Mouse (Mus musculus) CH12.LX (cell line): ENCODE data around the gene Dnm3. TPM values are rescaled to one million over a fixed set of nuclear protein-coding genes. Genes with fewer than 3 reads are reported as not detected.

ENCODE experiments used
- DNase-seq: peaks from one replicate; pipeline ENCODE4 v3.0.0-alpha.2; 2013; ENCODE audit errors: extremely low read depth
- H3K27ac ChIP-seq: 2 replicates; pipeline ENCODE4 v1.5.1; 2012; ENCODE audit warnings: low read depth, mild to moderate bottlenecking, control low read depth, moderate library complexity; ENCODE audit not compliant: insufficient read depth
- H3K27me3 ChIP-seq: replicated peaks from 2 replicates; pipeline ENCODE3; 2012; ENCODE audit warnings: inconsistent platforms
- H3K36me3 ChIP-seq, 2 experiments: replicated peaks in 1 of 2; 2 replicates each; pipeline versions ENCODE3 to v1.6.1; 2012; ENCODE audit warnings: inconsistent platforms in 1 of 2, low read length in 1 of 2, mild to moderate bottlenecking in 1 of 2, mixed read lengths in 1 of 2, moderate library complexity in 1 of 2; ENCODE audit not compliant: control insufficient read depth in 1 of 2, insufficient read depth in 1 of 2
- H3K4me1 ChIP-seq, 2 experiments: 2 replicates each; pipeline ENCODE4 v1.6.1; 2012; ENCODE audit warnings: inconsistent platforms in 1 of 2, moderate library complexity in 1 of 2; ENCODE audit not compliant: insufficient read depth in 2 of 2, control insufficient read depth in 1 of 2
- H3K4me2 ChIP-seq: 2 replicates; pipeline ENCODE4 v1.6.1; 2012; ENCODE audit warnings: low read depth, mild to moderate bottlenecking, control low read depth; ENCODE audit not compliant: poor library complexity, insufficient read depth, severe bottlenecking
- H3K4me3 ChIP-seq, 3 experiments: fragments of 150-350 bp in 1 of 3; sonication (generic) in 1 of 3; replicated peaks in 1 of 3; 2 replicates each; pipeline versions ENCODE3 to v1.5.1; 2011 to 2012; ENCODE audit warnings: low read depth in 2 of 3, low read length in 2 of 3, mild to moderate bottlenecking in 2 of 3, moderate library complexity in 2 of 3, control low read depth in 1 of 3, improper control_type of control experiment in 1 of 3, inconsistent platforms in 1 of 3, mixed read lengths in 1 of 3; ENCODE audit not compliant: poor library complexity in 1 of 3
- H3K79me2 ChIP-seq: replicated peaks from 2 replicates; pipeline ENCODE4 v1.6.1; 2012; ENCODE audit warnings: mild to moderate bottlenecking, moderate library complexity; ENCODE audit not compliant: control insufficient read depth, poor library complexity, insufficient read depth, severe bottlenecking; ENCODE audit errors: extremely low read depth
- H3K9ac ChIP-seq: 2 replicates; pipeline ENCODE4 v1.6.1; 2012; ENCODE audit warnings: low read depth, mild to moderate bottlenecking, control low read depth, moderate library complexity; ENCODE audit not compliant: insufficient read depth
- H3K9me3 ChIP-seq: replicated peaks from 2 replicates; pipeline ENCODE3; 2012; ENCODE audit warnings: low read length, inconsistent platforms, mixed read lengths
- BHLHE40 ChIP-seq: IDR thresholded peaks from 2 replicates; pipeline ENCODE4 v1.6.1; 2011; ENCODE audit warnings: mild to moderate bottlenecking, low read depth, low read length, improper control_type of control experiment
- CHD1 ChIP-seq: IDR thresholded peaks from 2 replicates; pipeline ENCODE4 v1.6.1; 2012; ENCODE audit warnings: low read depth, low read length, improper control_type of control experiment, inconsistent platforms
- CHD2 ChIP-seq: IDR thresholded peaks from 2 replicates; pipeline ENCODE4 v1.6.1; 2011; ENCODE audit warnings: low read length, improper control_type of control experiment
- E2F4 ChIP-seq: IDR thresholded peaks from 2 replicates; pipeline ENCODE4 v1.6.1; 2011; ENCODE audit warnings: low read depth, low read length, improper control_type of control experiment; ENCODE audit not compliant: insufficient replicate concordance
- ELF1 ChIP-seq: IDR thresholded peaks from 2 replicates; pipeline ENCODE4 v1.6.1; 2014; ENCODE audit warnings: low read depth, mild to moderate bottlenecking, inconsistent platforms, low read length, improper control_type of control experiment
- EP300 ChIP-seq: IDR thresholded peaks from 2 replicates; pipeline ENCODE4 v1.6.1; 2011; ENCODE audit warnings: low read length, improper control_type of control experiment
- ETS1 ChIP-seq: conservative IDR thresholded peaks from 2 replicates; pipeline ENCODE4 v1.6.1; 2012; ENCODE audit warnings: low read depth, mild to moderate bottlenecking, inconsistent platforms, low read length, improper control_type of control experiment, moderate library complexity
- GABPA ChIP-seq: IDR thresholded peaks from 2 replicates; pipeline ENCODE4 v1.6.1; 2012; ENCODE audit warnings: low read depth, low read length, improper control_type of control experiment, inconsistent platforms; ENCODE audit not compliant: insufficient replicate concordance
- HCFC1 ChIP-seq: IDR thresholded peaks from 2 replicates; pipeline ENCODE4 v1.6.1; 2012; ENCODE audit warnings: low read depth, mild to moderate bottlenecking, inconsistent platforms, low read length, improper control_type of control experiment
- IRF4 ChIP-seq: IDR thresholded peaks from 2 replicates; pipeline ENCODE4 v1.6.1; 2014; ENCODE audit warnings: low read depth, mild to moderate bottlenecking, inconsistent platforms, low read length, improper control_type of control experiment
- MAFK ChIP-seq: IDR thresholded peaks from 2 replicates; pipeline ENCODE4 v1.6.1; 2011; ENCODE audit warnings: low read length, improper control_type of control experiment; ENCODE audit not compliant: insufficient replicate concordance
- MAX ChIP-seq: IDR thresholded peaks from 2 replicates; pipeline ENCODE4 v1.6.1; 2011; ENCODE audit warnings: low read length, improper control_type of control experiment
- MXI1 ChIP-seq: IDR thresholded peaks from 2 replicates; pipeline ENCODE4 v1.6.1; 2011; ENCODE audit warnings: mild to moderate bottlenecking, low read depth, low read length, improper control_type of control experiment
- NELFE ChIP-seq: IDR thresholded peaks from 2 replicates; pipeline ENCODE4 v1.6.1; 2011; ENCODE audit warnings: low read depth, low read length, improper control_type of control experiment
- NRF1 ChIP-seq: IDR thresholded peaks from 2 replicates; pipeline ENCODE4 v1.6.1; 2014; ENCODE audit warnings: low read depth, mild to moderate bottlenecking, inconsistent platforms, low read length, improper control_type of control experiment, moderate library complexity
- PAX5 ChIP-seq: IDR thresholded peaks from 2 replicates; pipeline ENCODE4 v1.6.1; 2012; ENCODE audit warnings: low read length, inconsistent platforms, mixed read lengths
- POLR2AphosphoS2 ChIP-seq: IDR thresholded peaks from 2 replicates; pipeline ENCODE4 v1.6.1; 2011; ENCODE audit warnings: low read depth, low read length, improper control_type of control experiment
- RAD21 ChIP-seq: IDR thresholded peaks from 2 replicates; pipeline ENCODE4 v1.6.1; 2011; ENCODE audit warnings: low read depth, mild to moderate bottlenecking, low read length, improper control_type of control experiment, moderate library complexity
- SIN3A ChIP-seq: IDR thresholded peaks from 2 replicates; pipeline ENCODE4 v1.6.1; 2012; ENCODE audit warnings: low read length, improper control_type of control experiment, inconsistent platforms
- TBP ChIP-seq: conservative IDR thresholded peaks from 2 replicates; pipeline ENCODE4 v1.6.1; 2011; ENCODE audit warnings: low read depth, low read length, improper control_type of control experiment
- UBTF ChIP-seq: IDR thresholded peaks from 2 replicates; pipeline ENCODE4 v1.6.1; 2012; ENCODE audit warnings: low read depth, mild to moderate bottlenecking, inconsistent platforms, low read length, improper control_type of control experiment, moderate library complexity
- ZC3H11A ChIP-seq: IDR thresholded peaks from 2 replicates; pipeline ENCODE4 v1.6.1; 2012; ENCODE audit warnings: low read depth, mild to moderate bottlenecking, inconsistent platforms, low read length, improper control_type of control experiment
- ZMIZ1 ChIP-seq: IDR thresholded peaks from 2 replicates; pipeline ENCODE4 v1.6.1; 2012; ENCODE audit warnings: low read depth, mild to moderate bottlenecking, inconsistent platforms, low read length, improper control_type of control experiment
- ZNF384 ChIP-seq: IDR thresholded peaks from 2 replicates; pipeline ENCODE4 v1.6.1; 2012; ENCODE audit warnings: low read depth, low read length, improper control_type of control experiment, inconsistent platforms
- dilution Hi-C: fragments of 300-500 bp; cut with MboI; formaldehyde crosslinking; loops from 2 replicates; pipeline ENCODE4 v1.14.3; 2020; ENCODE audit warnings: low sequenced_read_pairs; ENCODE audit not compliant: extremely low pct_unique_long_range_greater_than_20kb, extremely low pct_ligation_motif_present
- in situ Hi-C: fragments of 300-500 bp; cut with MboI; formaldehyde crosslinking; loops from 3 replicates; pipeline ENCODE4 v1.14.3; 2019; ENCODE audit warnings: low sequenced_read_pairs, low pct_ligation_motif_present, low pct_unique_long_range_greater_than_20kb, mixed read lengths
- polyA plus RNA-seq: library from polyadenylated mRNA; unstranded; fragments of >175 nt; gene quantifications from 2 replicates; pipeline ENCODE4 v1.2.1, GENCODE M21; 2012; ENCODE audit warnings: low read depth; ENCODE audit not compliant: insufficient read length
- total RNA-seq, 2 experiments: library from RNA; depleted of rRNA; stranded (reverse); fragments of 300-350 nt in 1 of 2; fragments of >200 nt in 1 of 2; gene quantifications; 2 replicates each; pipeline ENCODE4 v1.2.3; 2012 to 2014

Gene Dnm3
- total and polyA plus RNA-seq, 3 experiments: 3.6 to 9.5 (median 6.9) TPM

DNA sequence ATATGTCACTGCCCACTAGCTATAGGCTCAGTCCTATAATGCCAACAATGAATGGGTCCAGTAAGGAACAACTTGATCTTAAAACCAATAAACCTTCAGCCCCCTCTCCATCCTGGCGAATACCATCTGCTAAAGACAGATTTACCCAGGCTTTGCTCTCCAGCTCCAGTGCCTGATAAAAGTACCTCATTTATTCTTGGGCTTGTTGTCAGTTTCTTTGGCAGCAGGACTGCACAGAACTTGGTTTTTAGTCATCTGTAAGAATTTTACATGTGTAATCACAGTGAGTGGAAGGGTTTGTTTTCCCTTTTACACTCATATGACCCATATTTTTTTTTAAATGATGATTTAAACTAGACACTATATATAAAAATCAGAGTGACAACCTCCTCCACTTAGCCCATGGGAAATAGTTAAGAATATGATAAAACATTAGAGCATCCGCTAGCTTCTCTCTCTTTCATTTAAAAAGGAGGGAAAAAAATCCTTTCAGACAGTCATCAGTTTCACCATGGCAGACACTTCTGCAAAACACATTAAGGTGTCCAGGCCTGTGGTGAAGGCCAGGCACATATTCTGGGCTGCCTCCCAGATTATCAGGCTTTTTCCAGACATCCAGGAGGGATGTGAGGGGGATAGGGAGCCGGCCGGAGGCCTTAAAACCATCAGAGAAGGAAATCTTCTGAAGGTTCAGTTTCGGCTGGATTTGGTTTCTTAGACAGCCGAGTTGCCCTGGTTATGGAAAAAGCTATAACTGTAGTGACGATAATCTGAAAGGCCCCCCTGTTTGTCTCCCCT, 313.9 kb downstream of the Dnm3 start:
- in situ Hi-C loops (no loop called here), dilution Hi-C loops (no loop called here)
- no peak overlapping the region for H3K4me3 ChIP-seq
- H3K4me1 ChIP-seq: peaks cover 7 to 22% of the 10 kb centered on the region in 2 experiments
- no peak for TF ChIP-seq MXI1
- TF ChIP-seq E2F4: no peak
- TF ChIP-seq SIN3A: no peak
- TF ChIP-seq IRF4: no peak
- no peak for TF ChIP-seq ZMIZ1
- TF ChIP-seq MAX: no peak
- no peak for TF ChIP-seq PAX5
- TF ChIP-seq BHLHE40: no peak
- no peak for TF ChIP-seq ZC3H11A
- no peak for TF ChIP-seq ELF1
- no peak for TF ChIP-seq POLR2AphosphoS2
- no peak for TF ChIP-seq CHD1
- TF ChIP-seq, all 38 proteins: peak for 0
- H3K27me3 ChIP-seq: no peaks in the 10 kb centered on the region
- no peaks in the 10 kb centered on the region for H3K79me2 ChIP-seq
- H3K36me3 ChIP-seq: peaks cover 12 to 18% of the 10 kb centered on the region in 2 experiments
- no peak overlapping the region for H3K9ac ChIP-seq
- H3K27ac ChIP-seq: no peak overlapping the region
- no peak for DNase-seq
- H3K9me3 ChIP-seq: peaks cover 8% of the 10 kb centered on the region
- H3K4me2 ChIP-seq: peak overlapping the region; percentile 21; the same call in 1 of the 2 replicates

DNA sequence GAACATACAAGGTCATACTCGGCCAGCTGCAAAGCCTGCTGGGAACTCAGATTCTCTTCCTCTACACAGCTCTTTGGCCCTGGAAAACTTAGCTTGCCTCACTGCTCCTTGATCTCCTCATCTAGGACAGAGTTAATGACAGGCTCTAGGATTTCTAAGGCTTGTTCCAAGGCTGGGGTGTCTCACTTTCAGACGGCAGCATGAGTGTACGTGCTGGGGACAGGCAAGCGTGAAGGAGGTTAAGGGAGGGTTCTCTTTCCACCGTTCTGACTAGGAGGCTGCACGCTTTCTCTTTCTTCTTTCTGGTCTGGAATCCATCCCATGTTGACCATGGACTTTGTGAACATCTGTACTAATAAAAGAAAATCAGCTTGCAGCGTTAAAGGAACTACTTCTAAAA, 315.2 kb downstream of the Dnm3 start:
- in situ Hi-C loops: no loop called here
- Histone ChIP-seq H3K4me3 (no peak overlapping the region), H3K27me3 (no peaks in the 10 kb centered on the region), H3K9me3 (peaks cover 8% of the 10 kb centered on the region), H3K27ac (no peak overlapping the region), H3K79me2 (no peaks in the 10 kb centered on the region)
- no peak for DNase-seq
- TF ChIP-seq MAX: no peak
- no peak for TF ChIP-seq TBP
- no peak for TF ChIP-seq RAD21
- no peak for TF ChIP-seq ZNF384
- TF ChIP-seq GABPA: no peak
- no peak for TF ChIP-seq EP300
- TF ChIP-seq NELFE: no peak
- TF ChIP-seq SIN3A: no peak
- TF ChIP-seq ETS1: no peak
- TF ChIP-seq MAFK: no peak
- no peak for TF ChIP-seq PAX5
- TF ChIP-seq NRF1: no peak
- TF ChIP-seq HCFC1: no peak
- no peak for TF ChIP-seq CHD2
- TF ChIP-seq ZMIZ1: no peak
- no peak for TF ChIP-seq UBTF
- TF ChIP-seq, all 38 proteins: peak for 0
- peaks cover 7 to 18% of the 10 kb centered on the region in 2 experiments for H3K4me1 ChIP-seq
- H3K4me2 ChIP-seq: no peak overlapping the region
- H3K36me3 ChIP-seq: peaks cover 12 to 18% of the 10 kb centered on the region in 2 experiments
- dilution Hi-C loops: no loop called here
- H3K9ac ChIP-seq: no peak overlapping the region
